In the genomic region with DNA sequence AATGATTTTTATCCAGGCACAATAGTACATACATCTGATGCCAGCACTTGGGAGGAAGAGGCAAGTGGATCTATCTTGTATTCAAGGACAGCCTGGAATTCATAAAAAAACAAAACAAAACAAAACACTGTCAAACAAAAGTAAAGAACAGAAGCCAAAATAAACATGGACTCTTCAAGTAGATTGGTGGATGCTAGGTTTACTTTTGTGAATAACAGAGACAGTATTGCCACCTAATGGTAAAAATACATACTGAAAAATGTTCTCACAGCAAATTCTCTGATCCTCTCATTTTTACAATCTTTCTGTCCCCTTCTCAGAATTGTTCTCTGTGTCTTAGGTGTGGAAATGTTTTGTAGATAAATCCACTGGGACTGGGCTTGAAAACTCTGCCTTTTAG, we compare ENCODE assay signal across 17 mouse cellular contexts.
DNase-seq lines count a peak whose midpoint lies in the region; ATAC-seq and TF ChIP-seq lines count a peak whose summit lies in the region.
"Had no signal": no experiment of that assay in that cellular context is flagged by ENCODE, and none has a peak within 500 bp of the region (broad histone marks: within the 10 kb centered on the region; RNA-seq: fewer than 3 reads in every experiment).

No protein-coding gene starts in this region.

- no peaks in the 10 kb centered on the region for H3K9me3 ChIP-seq in liver, postnatal 0 days (ENCODE audit: low read length)
- no peaks in the 10 kb centered on the region for H3K9me3 ChIP-seq in liver, embryonic 11.5 days (ENCODE audit: control insufficient read depth, low read length)
- H3K9me3 ChIP-seq: forebrain, embryonic 13.5 days; kidney, embryonic 15.5 days; midbrain, embryonic 12.5 days; neural tube, embryonic 12.5 days had no signal

- peak; percentile 53 for TF ChIP-seq CTCF in gastrocnemius, adult 2 months (IDR thresholded peaks at IDR 0.05)
- TF ChIP-seq CTCF in liver, postnatal 0 days (IDR thresholded peaks at IDR 0.05; ENCODE audit: low read depth), result peak; percentile 47

- H3K36me3 ChIP-seq in liver, postnatal 0 days (replicated peaks; ENCODE audit: insufficient read depth, low read length), result no peaks in the 10 kb centered on the region
- H3K36me3 ChIP-seq in liver, embryonic 11.5 days (ENCODE audit: control insufficient read depth, insufficient read depth, low read length), result no peaks in the 10 kb centered on the region
- H3K36me3 ChIP-seq: kidney, embryonic 15.5 days; midbrain, embryonic 12.5 days; neural tube, embryonic 12.5 days had no signal

- no peak for ATAC-seq in liver, postnatal 0 days
- no peak for ATAC-seq in liver, embryonic 11.5 days (replicated peaks; ENCODE audit: low FRiP score)
- ATAC-seq: forebrain, embryonic 13.5 days; inflammation-experienced regulatory T-cells, adult 6 months had no signal

- no peak overlapping the region for H3K27ac ChIP-seq in gastrocnemius, adult 2 months
- H3K27ac ChIP-seq in liver, postnatal 0 days (ENCODE audit: low read depth), result no peak overlapping the region
- H3K27ac ChIP-seq in liver, embryonic 11.5 days (ENCODE audit: low read depth, low read length), result no peak overlapping the region
- H3K27ac ChIP-seq: forebrain, embryonic 13.5 days; kidney, embryonic 15.5 days; liver, embryonic 14.5 days; midbrain, embryonic 12.5 days; neural tube, embryonic 12.5 days had no signal

- no peaks in the 10 kb centered on the region for H3K27me3 ChIP-seq in liver, postnatal 0 days (ENCODE audit: insufficient read depth, low read length)
- H3K27me3 ChIP-seq in liver, embryonic 11.5 days (replicated peaks; ENCODE audit: control insufficient read depth, insufficient read depth, low read length), result no peaks in the 10 kb centered on the region
- H3K27me3 ChIP-seq: forebrain, embryonic 13.5 days; kidney, embryonic 15.5 days; midbrain, embryonic 12.5 days; neural tube, embryonic 12.5 days had no signal

- no peak for DNase-seq in gastrocnemius, adult 2 months
- no peak for DNase-seq in gastrocnemius, postnatal 25 days
- DNase-seq in liver, postnatal 0 days, result no peak
- DNase-seq in liver, embryonic 11.5 days (ENCODE audit: low spot score), result no peak
- peak; percentile 16 for DNase-seq in A20 (ENCODE audit: low read depth, low spot score)
- DNase-seq in induced T-regulatory cell, adult 2 months (ENCODE audit: low read depth), result peak; percentile 19
- DNase-seq in heart, postnatal 10 days, result no peak
- no peak for DNase-seq in c-Kit-positive CD71-positive TER-119-positive erythroid progenitor cells, embryonic 14.5 days (ENCODE audit: low spot score)
- DNase-seq: cerebellum, adult 9-10 months; lung, postnatal 4 days; thymus, adult 18-20 months had no signal

- H3K4me1 ChIP-seq in liver, postnatal 0 days (ENCODE audit: insufficient read depth), result no peaks in the 10 kb centered on the region
- H3K4me1 ChIP-seq in liver, embryonic 11.5 days (replicated peaks; ENCODE audit: control insufficient read depth, insufficient read depth, low read length), result no peaks in the 10 kb centered on the region
- H3K4me1 ChIP-seq: forebrain, embryonic 13.5 days; kidney, embryonic 15.5 days; midbrain, embryonic 12.5 days; neural tube, embryonic 12.5 days had no signal

- no peak overlapping the region for H3K4me2 ChIP-seq in liver, postnatal 0 days (ENCODE audit: low read depth, low read length)
- no peak overlapping the region for H3K4me2 ChIP-seq in liver, embryonic 11.5 days
- H3K4me2 ChIP-seq: forebrain, embryonic 13.5 days; kidney, embryonic 15.5 days; midbrain, embryonic 12.5 days; neural tube, embryonic 12.5 days had no signal

- TF ChIP-seq EP300 in liver, postnatal 0 days (IDR thresholded peaks at IDR 0.05; ENCODE audit: low read depth), result no peak

- intact Hi-C loops in gastrocnemius, adult 2 months (cut with DNase I), result no loop called here
- intact Hi-C loops in heart, postnatal 10 days (cut with DNase I), result no loop called here

- no peak overlapping the region for H3K4me3 ChIP-seq in gastrocnemius, adult 2 months
- no peak overlapping the region for H3K4me3 ChIP-seq in liver, postnatal 0 days (ENCODE audit: low read depth, low read length)
- no peak overlapping the region for H3K4me3 ChIP-seq in liver, embryonic 11.5 days (ENCODE audit: low read depth, low read length)
- H3K4me3 ChIP-seq: forebrain, embryonic 13.5 days; kidney, embryonic 15.5 days; midbrain, embryonic 12.5 days; neural tube, embryonic 12.5 days had no signal

- H3K9ac ChIP-seq in liver, postnatal 0 days (replicated peaks), result no peak overlapping the region
- H3K9ac ChIP-seq in liver, embryonic 11.5 days (ENCODE audit: low read depth, low read length), result no peak overlapping the region
- H3K9ac ChIP-seq: forebrain, embryonic 13.5 days; kidney, embryonic 15.5 days; liver, embryonic 14.5 days; midbrain, embryonic 12.5 days; neural tube, embryonic 12.5 days had no signal

Comparison
In these comparisons a context has a peak if more than half of its experiments do, and no peak if none do; other contexts are left out.
1. DNase-seq: peak in A20 (single experiment) and induced T-regulatory cell, adult 2 months (single experiment); none in gastrocnemius, adult 2 months (single experiment), gastrocnemius, postnatal 25 days (single experiment), liver, postnatal 0 days (single experiment), liver, embryonic 11.5 days (single experiment), heart, postnatal 10 days (0 of 2) and c-Kit-positive CD71-positive TER-119-positive erythroid progenitor cells, embryonic 14.5 days (single experiment).